Mouse (Mus musculus): ENCODE measurements at regions not wholly inside any gene's neighbourhood (a gene's known extent, or its start where the extent isn't known, plus 50 kb on each side); places are given as distances from the start of the nearest gene placed in this dataset.
"Not testable (repeated sequence)": the region's sequence is repeated elsewhere in the genome, so short reads cannot be mapped to it uniquely, and the experiment has no call there.

DNA sequence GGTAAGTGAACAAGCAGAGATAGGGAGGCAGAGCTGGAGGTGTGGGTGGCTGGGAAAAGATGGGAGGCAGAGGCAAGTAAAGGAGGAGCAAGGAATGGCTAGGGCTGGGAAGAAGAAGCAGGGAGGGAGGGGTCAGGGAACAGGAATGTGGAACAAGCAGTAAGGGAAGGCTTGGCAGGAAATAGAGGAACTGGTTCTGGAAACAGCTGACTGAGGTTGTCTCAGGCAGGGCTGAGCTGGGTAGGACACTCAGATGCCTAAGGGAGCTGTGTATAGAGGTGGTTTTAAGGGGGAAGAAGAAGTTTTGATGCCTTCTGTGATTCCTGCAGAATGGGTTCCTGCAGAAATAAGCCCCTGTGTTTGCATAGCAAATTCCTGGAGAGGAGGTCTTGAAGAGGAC is 92.7 kb downstream of the Nucb2 start:
- no peak for DNase-seq (ENCODE audit: low read depth, low spot score)

GRCm38 (mm10) chr7:116600340-116600739 is 96.2 kb downstream of the Nucb2 start:
- no peak for DNase-seq (ENCODE audit: low read depth, low spot score)

GRCm38 (mm10) chr7:116603167-116603839 is 99.1 kb downstream of the Nucb2 start:
- DNase-seq (ENCODE audit: low read depth, low spot score) = no peak

DNA sequence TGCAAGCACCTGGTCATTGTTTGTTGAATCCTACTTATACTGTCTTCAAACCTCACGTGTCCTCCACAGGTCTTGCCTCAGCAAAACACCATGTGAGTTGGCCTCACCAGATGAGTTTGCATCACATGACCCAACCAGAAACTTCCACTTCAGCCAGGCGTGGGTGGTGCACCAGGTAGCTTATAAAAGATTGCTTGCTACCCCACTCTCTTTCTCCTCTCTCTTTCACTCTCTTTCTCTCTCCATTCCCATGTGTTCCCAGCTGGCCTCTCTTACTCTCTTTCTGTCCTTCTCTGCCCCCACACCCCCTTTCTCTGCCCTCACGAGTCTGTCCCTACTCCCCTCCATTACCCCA is 99.6 kb downstream of the Nucb2 start:
- no peak for DNase-seq (ENCODE audit: low read depth, low spot score)

GRCm38 (mm10) chr7:116606255-116606654 is 102.1 kb downstream of the Nucb2 start:
- DNase-seq (ENCODE audit: low read depth, low spot score) = no peak

DNA sequence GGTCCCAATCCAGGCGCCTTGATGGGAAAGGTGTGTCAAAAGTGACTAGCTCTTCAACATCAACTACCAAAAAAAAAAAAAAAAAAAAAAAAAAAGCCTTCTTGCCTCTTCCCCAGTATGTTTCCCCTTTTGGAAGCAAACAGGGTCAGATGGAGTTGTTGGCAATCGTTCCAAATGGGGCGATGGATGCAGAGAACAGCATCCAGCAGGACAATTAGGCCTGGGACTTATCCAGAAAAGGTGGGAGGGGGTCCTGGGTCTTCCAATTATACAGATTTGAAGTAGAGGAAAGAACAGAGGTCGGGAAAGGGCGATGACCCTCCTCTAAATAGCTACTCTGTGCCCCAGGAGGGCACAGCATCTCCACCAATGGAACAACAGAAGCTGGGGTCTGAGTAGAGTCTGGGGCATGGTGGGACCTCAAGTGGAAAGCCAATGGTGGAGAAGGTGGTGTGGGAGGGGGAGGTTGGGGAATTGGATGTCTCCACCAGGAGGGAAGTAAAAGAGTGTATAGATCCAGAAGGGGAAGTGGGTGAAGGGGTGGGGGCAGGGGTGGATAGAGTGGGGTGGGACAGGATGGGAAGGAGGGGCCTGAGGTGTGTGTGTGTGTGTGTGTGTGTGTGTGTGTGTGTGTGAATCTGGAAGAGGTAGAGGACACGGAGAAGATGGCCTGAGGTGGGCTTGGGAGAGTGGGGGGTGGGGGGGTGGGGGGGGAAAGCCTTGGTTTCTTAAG is 102.7 kb downstream of the Nucb2 start:
- no peak for DNase-seq (ENCODE audit: low read depth, low spot score)

DNA sequence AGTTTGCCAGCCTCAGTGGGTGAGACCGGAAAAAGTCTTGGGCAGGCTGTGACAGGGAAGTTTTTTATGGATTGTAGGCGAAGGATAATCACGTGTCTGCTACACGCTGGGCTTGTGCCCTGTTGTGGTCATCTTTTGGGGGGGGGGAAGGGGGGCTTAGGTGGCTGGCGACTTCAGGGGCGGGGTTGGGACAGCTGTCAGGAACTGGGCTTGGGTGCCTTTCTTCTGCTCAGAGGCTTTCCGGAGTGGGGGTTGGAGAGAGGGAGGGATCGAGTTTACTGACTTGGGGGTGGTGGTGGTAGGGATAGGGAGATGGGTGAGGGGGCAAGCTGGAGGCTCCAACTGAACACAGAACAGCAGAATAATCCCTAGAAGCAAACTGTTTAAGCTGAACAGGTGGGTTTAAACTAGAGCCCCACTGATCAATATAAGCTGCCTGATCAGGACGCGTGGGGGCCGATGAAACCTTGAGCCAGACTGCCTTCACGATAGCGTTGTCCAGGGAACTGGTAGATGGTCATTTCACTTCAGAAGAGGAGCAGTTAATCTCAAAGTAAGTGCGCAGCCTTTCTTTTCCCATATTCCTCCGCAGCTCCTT is 103.6 kb downstream of the Nucb2 start:
- DNase-seq (ENCODE audit: low read depth, low spot score) = peak; percentile 14

GRCm38 (mm10) chr7:116608350-116609085 is 104.3 kb downstream of the Nucb2 start:
- peak; percentile 87 for DNase-seq (ENCODE audit: low read depth, low spot score)

- no peak for DNase-seq (ENCODE audit: low read depth, low spot score)
Observed at GRCm38 (mm10) chr7:116609406-116609805, 105.2 kb downstream of the Nucb2 start.

GRCm38 (mm10) chr7:116609906-116610305 is 105.7 kb downstream of the Nucb2 start:
- no peak for DNase-seq (ENCODE audit: low read depth, low spot score)

- DNase-seq (ENCODE audit: low read depth, low spot score) = no peak
Observed at GRCm38 (mm10) chr7:116615984-116616383, 111.8 kb downstream of the Nucb2 start.

DNA sequence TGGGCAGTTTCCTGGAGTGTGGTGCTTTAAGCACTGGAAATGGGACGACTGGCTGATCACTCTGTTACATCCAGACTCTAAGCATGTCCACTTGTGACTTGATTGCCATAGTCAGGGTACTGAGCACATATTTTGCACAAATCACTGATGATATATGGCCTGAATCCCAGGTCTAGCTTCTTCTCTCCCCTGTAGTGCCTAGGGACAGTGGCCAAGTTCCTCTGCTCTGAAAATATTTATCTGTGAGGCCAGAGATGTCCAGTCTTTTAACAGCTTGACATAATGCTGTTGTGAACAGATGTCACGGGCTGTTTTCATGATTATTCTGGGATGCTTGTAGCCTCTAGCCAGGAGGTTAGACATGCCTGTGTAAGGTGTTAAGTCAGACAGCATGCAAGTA is 115.5 kb downstream of the Nucb2 start:
- no peak for DNase-seq (ENCODE audit: low read depth, low spot score)

DNA sequence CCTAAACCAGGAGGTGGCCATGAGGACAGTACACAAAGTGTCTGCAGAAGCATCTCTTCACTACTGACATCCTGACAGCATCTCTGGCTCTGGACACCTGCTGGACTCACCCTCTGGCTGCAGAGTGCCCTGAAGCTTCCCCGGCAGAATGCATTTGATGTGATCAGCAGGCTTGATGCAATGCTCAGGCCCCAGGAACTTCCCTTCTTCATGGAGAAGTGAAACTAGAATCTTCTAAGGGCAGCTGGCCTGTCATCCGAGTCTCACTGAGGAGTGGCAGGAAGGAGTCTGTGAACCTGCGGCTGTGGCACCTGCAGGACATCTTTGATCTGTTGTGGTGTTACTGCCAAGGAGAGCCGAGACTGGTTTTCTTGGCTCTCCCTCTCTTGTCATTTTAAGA is 116.2 kb downstream of the Nucb2 start:
- DNase-seq (ENCODE audit: low read depth, low spot score) = no peak

DNA sequence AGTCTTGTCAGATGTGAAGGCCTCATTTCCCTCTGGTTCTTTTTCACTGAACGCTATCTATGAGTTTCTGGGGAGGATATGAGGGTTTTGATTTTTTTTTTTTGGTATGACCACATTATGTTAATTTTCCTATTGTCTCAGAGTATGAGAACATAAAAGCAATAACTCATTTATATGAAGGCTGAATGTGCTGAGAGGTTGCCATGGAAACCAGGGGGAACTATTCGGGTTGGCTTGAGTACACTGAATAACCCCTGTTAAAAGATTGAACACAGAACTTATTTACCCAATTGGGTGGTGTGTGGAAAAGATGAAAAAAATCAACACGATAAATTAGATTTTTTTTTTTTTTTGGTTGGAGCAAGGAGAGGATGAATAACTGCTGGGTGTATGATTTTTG is 129.0 kb downstream of the Nucb2 start:
- no peak for DNase-seq (ENCODE audit: low read depth, low spot score)

DNA sequence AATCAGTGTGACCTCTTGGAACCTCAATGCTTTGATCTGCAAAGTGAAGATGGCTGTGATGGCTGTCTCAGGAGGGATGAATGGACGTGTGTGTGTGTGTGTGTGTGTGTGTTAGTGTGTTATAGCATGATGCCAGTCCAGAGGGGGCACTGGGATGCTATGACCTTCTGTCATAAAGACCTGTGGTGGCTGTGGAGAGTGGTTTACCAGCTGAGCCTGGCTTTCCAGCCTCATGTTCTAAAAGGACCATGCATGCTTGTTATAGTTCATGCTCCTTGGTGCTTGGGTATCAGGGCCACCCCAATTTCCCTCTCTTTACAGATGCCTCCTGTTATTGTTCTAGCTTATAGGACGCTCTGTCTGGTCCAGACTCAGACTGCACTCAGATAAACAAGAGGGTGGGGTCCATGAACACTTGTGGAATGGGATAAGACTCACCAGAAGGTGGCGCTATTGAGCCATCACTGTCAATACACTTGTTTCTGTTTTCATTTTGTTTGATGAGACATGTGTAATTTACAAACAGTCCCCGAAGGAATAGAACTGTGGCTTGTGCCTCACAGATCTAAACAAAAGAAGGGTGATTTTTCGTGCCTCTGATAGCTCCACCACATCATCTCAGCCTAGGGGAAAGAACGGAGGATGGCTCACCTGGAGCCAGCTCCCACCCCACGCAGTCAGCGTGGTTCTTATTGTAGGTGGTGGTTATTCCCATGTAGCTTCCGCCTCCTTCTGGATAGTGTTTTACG is 140.9 kb downstream of the Nucb2 start:
- DNase-seq (ENCODE audit: low read depth, low spot score) = peak; percentile 73

GRCm38 (mm10) chr7:116654466-116654865 is 150.3 kb downstream of the Nucb2 start:
- DNase-seq (ENCODE audit: low read depth, low spot score) = peak; percentile 36

DNA sequence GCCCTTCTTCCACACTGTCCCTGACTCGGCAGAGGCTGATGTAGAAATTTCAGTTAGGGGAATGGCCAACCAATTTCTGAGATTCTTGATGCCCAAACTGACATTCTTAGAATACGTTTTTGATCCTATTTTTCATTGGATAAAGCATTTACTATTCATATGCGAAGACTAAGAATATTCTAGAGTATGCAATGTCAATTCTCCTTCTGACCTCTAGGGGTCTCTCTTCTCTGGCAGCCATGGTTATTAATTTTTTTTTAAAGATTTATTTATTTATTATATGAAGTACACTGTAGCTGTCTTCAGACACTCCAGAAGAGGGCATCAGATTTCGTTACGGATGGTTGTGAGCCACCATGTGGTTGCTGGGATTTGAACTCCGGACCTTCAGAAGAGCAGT is 152.9 kb downstream of the Nucb2 start:
- not testable (repeated sequence) for DNase-seq (ENCODE audit: low read depth, low spot score)

DNA sequence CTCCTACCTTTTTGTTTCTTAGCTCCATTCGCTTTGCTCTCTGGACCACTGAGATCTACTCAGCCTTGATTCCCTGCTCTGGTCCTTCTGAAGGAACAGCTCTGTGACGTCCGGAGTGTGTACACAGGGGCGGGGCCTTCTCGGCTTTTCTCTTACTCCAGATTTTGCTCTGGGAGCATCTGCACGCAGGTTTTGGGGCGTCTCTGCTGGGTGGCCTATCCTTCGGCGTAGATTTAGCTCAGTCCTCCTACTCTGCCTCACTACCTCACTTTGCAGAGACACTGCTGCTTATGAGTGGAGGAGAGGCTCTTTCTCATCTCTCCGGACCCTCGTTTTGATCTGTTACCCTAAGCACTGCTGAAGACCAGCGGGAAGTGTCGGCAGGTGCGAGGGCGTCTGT is 161.4 kb downstream of the Nucb2 start:
- DNase-seq (ENCODE audit: low read depth, low spot score) = peak; percentile 23

DNA sequence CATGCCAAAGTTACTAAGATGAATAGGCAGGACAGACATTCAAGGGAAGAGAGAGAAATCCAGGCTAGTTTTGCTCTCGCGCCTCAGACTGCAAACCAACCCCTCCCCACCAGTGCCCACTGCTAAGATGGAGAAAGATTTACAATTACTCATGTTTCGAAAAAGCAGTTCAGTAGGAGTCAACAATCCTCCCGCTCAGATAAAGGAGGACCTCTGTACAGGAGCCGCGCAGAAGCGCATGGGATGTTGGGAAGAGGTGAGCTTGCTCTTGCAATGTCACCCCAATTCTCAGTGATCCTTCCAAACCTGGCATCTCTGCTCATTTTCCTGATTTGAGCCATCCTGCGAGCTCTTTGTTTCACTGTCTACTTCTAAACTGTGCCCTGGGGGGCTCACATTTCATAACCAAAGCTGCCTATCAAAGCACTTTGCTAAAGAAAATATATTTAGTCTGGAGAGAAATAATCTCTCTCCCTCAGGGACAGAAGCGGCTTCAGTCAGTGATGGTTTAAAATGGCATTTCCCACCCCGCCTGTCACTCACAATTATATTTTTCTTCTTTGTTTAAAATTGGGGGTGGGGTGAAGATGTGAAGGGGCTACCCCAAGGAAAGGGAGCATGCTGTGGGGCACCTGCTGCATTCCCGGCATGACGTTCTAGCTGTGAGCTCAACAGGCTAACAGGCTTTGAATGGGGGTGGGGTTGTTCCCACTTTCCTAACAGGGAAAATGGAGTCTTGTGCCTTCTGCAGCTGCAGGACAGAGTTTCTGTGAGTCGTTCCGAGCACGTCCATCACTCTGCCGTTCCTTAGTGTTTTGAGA is 170.2 kb downstream of the Nucb2 start:
- DNase-seq (ENCODE audit: low read depth, low spot score) = no peak

DNA sequence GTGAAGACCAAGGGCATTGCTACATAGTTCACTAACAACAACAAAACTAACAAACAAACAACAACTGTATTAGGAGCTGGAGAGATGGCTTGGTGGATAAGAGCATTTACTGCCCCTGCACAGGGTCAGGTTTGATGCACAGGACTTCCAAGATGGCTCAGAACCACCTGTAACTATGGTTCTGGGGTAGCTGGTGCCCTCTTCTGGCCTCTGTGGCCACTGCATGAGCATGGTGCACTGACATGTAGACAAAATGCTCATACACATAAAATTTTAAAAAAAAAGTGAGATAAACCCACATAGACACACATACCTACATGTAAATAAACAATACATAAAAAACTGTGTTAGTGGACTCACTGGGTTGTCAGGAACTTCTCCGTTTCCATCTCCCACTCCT is 172.5 kb downstream of the Nucb2 start:
- peak; percentile 24 for DNase-seq (ENCODE audit: low read depth, low spot score)

DNA sequence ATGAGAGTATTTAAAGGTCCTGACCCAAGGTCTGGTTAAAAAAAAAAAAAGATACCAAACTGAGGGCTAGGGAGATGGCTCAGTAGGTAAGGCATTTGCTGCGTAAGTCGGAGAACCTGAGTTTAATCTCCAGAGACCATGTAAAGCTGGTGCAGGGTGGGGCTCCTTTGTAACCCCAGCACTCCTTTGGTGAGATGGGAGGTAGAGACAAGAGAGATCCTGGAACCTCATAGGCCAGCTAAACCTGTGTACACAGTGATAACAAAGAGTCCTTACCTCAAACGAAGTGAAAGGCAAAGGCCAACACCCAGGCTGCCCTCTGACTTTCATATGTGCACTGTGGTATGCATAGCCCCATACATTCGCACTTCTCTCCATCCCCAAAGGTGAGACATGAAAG is 175.0 kb downstream of the Nucb2 start:
- no peak for DNase-seq (ENCODE audit: low read depth, low spot score)
